8 mouse cellular contexts compared by ENCODE assay signal in genomic region chr9:42550116-42550515, GRCm38 (mm10). TPM values are rescaled to one million over a fixed set of nuclear protein-coding genes. Genes with fewer than 3 reads are reported as not detected.
DNase-seq lines count a peak whose midpoint lies in the region; ATAC-seq and TF ChIP-seq lines count a peak whose summit lies in the region.

No protein-coding gene starts in this region.

- no peaks in the 10 kb centered on the region for H3K36me3 ChIP-seq in ES-E14 (ENCODE audit: control insufficient read depth, insufficient read depth, low read length, poor library complexity, severe bottlenecking)

- peak; percentile 59 for DNase-seq in ES-E14 (ENCODE audit: low read depth, low spot score)
- DNase-seq in brain, adult 2 months (ENCODE audit: low read depth, low spot score), result peak; percentile 77
- DNase-seq in heart, postnatal 14 days, result peak; percentile 69 to 87
- DNase-seq in layer of hippocampus, postnatal 14 days (ENCODE audit: low spot score in 2 of 2), result peak; percentile 91 to 92
- DNase-seq in right cerebral cortex, postnatal 25 days, result peak; percentile 83
- DNase-seq in yolk sac, embryonic 10.5 days (ENCODE audit: low spot score), result peak; percentile 51

- H3K9ac ChIP-seq in ES-E14 (ENCODE audit: insufficient read depth, low read depth, low read length, poor library complexity, severe bottlenecking), result no peak overlapping the region

- intact Hi-C loops in heart, postnatal 14 days (cut with DNase I), result loop anchor here (1.0 kb wide), 1 partner anchor 394 kb away; the partner anchor contains the start of gene Grik4

- 0 out of 4 replicates have a peak, but pooled peaks cover 0 to 2% of the 10 kb centered on the region in 2 experiments for H3K4me1 ChIP-seq in ES-E14 (ENCODE audit: control insufficient read depth in 2 of 2, insufficient read depth in 2 of 2, low read length in 2 of 2, poor library complexity in 1 of 2)

- no peak overlapping the region for H3K27ac ChIP-seq in ES-E14 (ENCODE audit: insufficient read depth, low read depth, low read length, poor library complexity, severe bottlenecking)

- in situ Hi-C loops in ES-E14 (cut with MboI; ENCODE audit: low sequenced_read_pairs in 2 of 2, unreplicated experiment in 2 of 2), result loop anchor here (10.0 to 25.0 kb wide), 2 partner anchors 387 to 395 kb away; partner anchors contain the start of gene Grik4 (in 2 of the 2)

- H3K9me3 ChIP-seq in ES-E14 (ENCODE audit: control insufficient read depth, insufficient read depth, low read depth, low read length), result no peaks in the 10 kb centered on the region

- H3K4me3 ChIP-seq in ES-E14 (ENCODE audit: insufficient read depth in 1 of 2, low read depth in 1 of 2, low read length in 2 of 2, poor library complexity in 1 of 2, severe bottlenecking in 1 of 2), result no peak overlapping the region

- ATAC-seq in erythroblast, adult 5-6 weeks (replicated peaks; ENCODE audit: low FRiP score, poor library complexity, severe bottlenecking), result peak; percentile 66; the same call in 1 of the 2 replicates
- ATAC-seq in megakaryocyte-erythroid progenitor cell, adult 5-6 weeks (replicated peaks; ENCODE audit: low FRiP score, low TSS enrichment, poor library complexity, severe bottlenecking), result peak; percentile 68; the same call in 1 of the 2 replicates

TF ChIP-seq in ES-E14, 5 proteins besides CTCF, POLR2A, EP300 and RAD21:
- TF ChIP-seq HCFC1 (IDR thresholded peaks at IDR 0.05; ENCODE audit: borderline replicate concordance, insufficient read depth, low read length) (no peak), ZNF384 (IDR thresholded peaks at IDR 0.05; ENCODE audit: low read depth, low read length) (no peak), ZC3H11A (IDR thresholded peaks at IDR 0.05; ENCODE audit: borderline replicate concordance, low read depth, low read length) (peak; percentile 74), CHD2 (IDR thresholded peaks at IDR 0.05; ENCODE audit: low read depth, low read length) (no peak), MAFK (IDR thresholded peaks at IDR 0.05; ENCODE audit: insufficient read depth, low read depth, low read length) (no peak)

RNA-seq across cellular contexts. Expression of gene Tbcel, which starts 42.5 kb away (rescaled TPM):
- total RNA-seq in ES-E14 (2012; rRNA removed), result 9.1 and 14.9 TPM in 2 replicates
- total RNA-seq in erythroblast, adult 5-6 weeks (2015; ENCODE audit: low replicate concordance), result 374 and 375 TPM in 2 replicates
- 568 and 596 TPM in 2 replicates for total RNA-seq in erythroblast, adult 5-6 weeks (2017; ENCODE audit: low replicate concordance)
- total RNA-seq in heart, postnatal 14 days (2021), result 10 to 100 TPM; 22.8 to 25.4 TPM
- 10 to 100 TPM; 56.8 to 57.7 TPM for total RNA-seq in layer of hippocampus, postnatal 14 days (2021)
- 18.1 and 19.8 TPM in 2 replicates for total RNA-seq in megakaryocyte-erythroid progenitor cell, adult 5-6 weeks (2014; fragmentation: Nextera tagmentation)
- total RNA-seq in megakaryocyte-erythroid progenitor cell, adult 5-6 weeks (2017), result 17.8 and 18.0 TPM in 2 replicates

Comparison
In these comparisons a context has a peak if more than half of its experiments do, and no peak if none do; other contexts are left out.
1. RNA of gene Tbcel, which starts 42.5 kb away (total RNA-seq): 374 to 596 TPM in erythroblast, adult 5-6 weeks; 56.8 to 57.7 TPM in layer of hippocampus, postnatal 14 days, 22.8 to 25.4 TPM in heart, postnatal 14 days, 17.8 to 19.8 TPM in megakaryocyte-erythroid progenitor cell, adult 5-6 weeks and 9.1 to 14.9 TPM in ES-E14; every median in the first group is over 4 times any median in the second.
2. Peak in every context shown above with its lines, with median percentiles within 50 percentile points of each other: DNase-seq.